Mouse (Mus musculus) liver, adult 2 months (tissue): ENCODE data around the gene Tmem230.

Experiments
- CTCF ChIP-seq: fragments of 200-500 bp; IDR thresholded peaks from 2 replicates; pipeline ENCODE4 v1.5.1; 2011; ENCODE audit warnings: low read depth, low read length, control low read depth
- POLR2A ChIP-seq: fragments of 200-500 bp; IDR thresholded peaks from 2 replicates; pipeline ENCODE4 v1.6.1; 2011; ENCODE audit warnings: low read length, control low read depth; ENCODE audit not compliant: insufficient read depth; ENCODE audit errors: extremely low read depth

DNA sequence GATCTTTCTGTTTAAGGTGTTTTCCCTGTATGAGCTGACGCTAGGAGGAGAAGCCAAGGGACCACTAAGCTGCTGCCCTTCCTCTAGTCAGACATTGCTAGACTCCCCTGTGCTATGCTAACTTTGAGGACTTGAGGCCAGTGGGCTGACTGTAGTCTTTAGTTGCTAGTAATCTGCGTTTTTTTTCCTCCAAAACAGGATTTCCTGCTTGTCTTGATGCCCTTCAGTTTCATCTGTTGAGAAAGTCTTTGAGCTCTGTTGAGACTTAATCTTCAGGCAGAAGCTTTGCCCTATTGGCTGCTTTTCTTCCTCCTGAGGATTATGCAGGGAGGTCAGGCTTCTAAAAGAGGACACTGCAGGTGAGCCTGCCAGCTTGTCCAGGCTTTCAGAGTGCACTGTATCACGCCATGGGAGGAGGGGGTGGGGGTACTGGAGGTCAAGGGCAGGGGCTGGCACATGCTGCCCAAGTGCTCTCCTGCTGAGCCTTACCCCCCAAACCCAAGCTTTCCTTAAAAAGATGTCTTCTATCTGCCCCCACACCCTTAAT, 31.8 kb upstream of the Tmem230 start:
- TF ChIP-seq CTCF (no peak), POLR2A (no peak)
